Mouse (Mus musculus) kidney, postnatal 14 days (tissue): Measurements from ENCODE around the gene Gm20509.
"Not testable (repeated sequence)": the region's sequence is repeated elsewhere in the genome, so short reads cannot be mapped to it uniquely, and the experiment has no call there.

ENCODE experiments used
- DNase-seq: peaks from one replicate; pipeline ENCODE4 v3.0.0; 2022; ENCODE audit warnings: mixed read lengths

Gm20509 gene

DNA sequence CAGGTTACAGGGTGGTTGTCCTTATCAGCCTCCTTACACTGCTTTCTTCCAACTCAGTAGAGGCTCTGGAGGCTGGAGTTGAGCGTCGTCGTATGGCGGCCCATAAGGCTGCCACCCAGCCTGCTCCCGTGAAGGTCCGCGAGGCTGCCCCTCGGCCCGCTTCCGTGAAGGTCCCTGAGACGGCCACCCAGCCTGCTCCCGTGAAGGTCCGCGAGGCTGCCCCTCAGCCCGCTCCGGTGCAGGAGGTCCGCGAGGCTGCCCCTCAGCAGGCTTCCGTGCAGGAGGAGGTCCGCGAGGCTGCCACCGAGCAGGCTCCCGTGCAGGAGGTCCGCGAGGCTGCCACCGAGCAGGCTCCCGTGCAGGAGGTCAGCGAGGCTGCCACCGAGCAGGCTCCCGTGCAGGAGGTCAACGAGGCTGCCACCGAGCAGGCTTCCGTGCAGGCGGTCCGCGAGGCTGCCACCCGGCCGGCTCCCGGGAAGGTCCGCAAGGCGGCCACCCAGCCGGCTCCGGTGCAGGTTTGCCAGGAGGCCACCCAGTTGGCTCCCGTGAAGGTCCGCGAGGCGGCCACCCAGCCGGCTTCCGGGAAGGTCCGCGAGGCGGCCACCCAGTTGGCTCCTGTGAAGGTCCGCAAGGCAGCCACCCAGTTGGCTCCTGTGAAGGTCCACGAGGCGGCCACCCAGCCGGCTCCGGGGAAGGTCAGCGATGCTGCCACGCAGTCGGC lies 1.0 kb downstream of the Gm20509 start:
- DNase-seq, result peak; percentile 38

DNA sequence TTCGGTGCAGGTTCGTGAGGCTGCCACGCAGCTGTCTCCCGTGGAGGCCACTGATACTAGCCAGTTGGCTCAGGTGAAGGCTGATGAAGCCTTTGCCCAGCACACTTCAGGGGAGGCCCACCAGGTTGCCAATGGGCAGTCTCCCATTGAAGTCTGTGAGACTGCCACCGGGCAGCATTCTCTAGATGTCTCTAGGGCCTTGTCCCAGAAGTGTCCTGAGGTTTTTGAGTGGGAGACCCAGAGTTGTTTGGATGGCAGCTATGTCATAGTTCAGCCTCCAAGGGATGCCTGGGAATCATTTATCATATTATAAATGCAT lies 1.6 kb downstream of the Gm20509 start:
- no peak for DNase-seq

DNA sequence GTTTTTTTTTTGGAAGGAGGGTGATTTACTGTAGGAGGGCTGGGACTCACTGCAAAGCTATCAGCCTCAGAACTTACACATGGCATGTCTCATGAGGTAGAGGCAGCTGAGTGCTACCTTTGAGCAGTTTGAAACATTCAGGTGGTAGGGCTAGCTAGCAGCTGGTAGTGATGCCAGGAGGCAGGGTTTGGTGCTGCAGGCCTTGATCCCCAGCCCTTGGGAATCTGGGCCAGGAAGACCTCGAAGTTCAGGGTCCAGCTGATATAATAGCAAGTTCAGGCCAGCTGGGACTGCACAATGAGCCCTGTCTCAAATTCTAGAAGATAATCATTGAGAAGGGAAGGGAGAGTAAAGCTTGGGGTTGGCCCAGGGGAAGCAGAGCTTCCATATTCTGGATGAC lies 2.9 kb downstream of the Gm20509 start:
- no peak for DNase-seq

DNA sequence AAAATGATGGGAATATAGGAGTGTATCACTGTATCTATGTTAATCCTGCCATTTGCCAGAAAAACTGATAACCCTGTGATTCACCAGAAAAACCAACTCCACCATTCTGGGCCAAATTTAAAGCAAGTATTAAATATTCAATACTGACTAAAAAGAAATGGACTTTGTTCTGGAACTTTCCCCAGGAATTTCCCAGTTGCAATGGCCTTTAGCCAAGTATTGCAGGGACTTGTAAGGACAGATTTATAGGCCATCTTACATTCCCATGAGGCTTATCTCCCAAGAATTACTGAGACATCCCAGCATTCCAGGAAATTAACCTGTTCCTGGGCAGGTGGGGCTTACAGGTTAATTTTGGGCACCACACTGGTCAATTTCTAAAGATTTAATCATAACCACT lies 3.5 kb downstream of the Gm20509 start:
- DNase-seq, result peak; percentile 21

DNA sequence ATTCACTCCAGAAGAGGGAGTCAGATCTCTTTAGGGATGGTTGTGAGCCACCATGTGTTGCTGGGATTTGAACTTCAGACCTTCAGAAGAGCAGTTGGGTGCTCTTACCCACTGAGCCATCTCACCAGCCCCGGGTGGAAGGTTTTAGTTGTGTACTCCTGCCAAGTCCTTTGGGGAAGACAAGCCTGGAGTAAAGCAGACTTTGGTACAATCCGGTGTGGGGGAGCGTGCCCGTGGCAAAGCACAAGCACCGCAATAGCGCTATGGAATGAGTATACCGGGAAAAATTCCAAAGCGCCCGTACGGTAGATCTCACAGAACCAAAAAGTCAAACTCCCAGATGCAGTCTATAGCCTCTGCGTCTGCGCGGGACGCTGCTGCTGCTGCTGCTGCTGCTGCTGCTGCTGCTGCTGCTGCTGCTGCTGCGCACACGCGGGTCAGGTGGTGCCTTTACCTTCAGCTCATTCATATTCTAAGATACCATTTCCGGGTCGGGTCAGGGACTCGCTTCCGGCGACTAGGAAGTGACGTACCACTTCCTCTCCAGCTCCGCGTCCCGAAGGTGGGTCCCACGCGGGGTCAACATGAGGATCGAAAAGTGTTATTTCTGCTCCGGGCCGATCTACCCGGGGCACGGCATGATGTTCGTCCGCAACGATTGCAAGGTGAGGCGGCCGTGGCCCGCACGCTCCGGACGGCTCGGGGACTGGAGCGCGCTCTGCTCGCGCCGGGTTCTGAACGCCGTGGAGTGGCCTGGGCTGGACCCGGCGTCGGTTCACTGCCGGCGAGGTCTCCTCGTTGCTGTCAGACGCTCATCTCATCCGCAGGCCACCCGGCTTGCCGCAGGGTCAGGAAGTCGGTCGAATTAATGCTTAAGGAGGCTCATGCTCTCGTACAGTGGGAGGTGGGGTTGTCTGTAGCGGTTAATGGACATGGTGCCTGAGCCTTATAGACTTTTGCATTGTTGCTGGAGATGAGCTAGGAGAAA lies 10.9 kb downstream of the Gm20509 start, which contains the start of gene Rsl24d1:
Gene Rsl24d1, plus strand, starts transcription at position 508 of the 988 bp plus-strand sequence.
- peak; percentile 91 for DNase-seq

DNA sequence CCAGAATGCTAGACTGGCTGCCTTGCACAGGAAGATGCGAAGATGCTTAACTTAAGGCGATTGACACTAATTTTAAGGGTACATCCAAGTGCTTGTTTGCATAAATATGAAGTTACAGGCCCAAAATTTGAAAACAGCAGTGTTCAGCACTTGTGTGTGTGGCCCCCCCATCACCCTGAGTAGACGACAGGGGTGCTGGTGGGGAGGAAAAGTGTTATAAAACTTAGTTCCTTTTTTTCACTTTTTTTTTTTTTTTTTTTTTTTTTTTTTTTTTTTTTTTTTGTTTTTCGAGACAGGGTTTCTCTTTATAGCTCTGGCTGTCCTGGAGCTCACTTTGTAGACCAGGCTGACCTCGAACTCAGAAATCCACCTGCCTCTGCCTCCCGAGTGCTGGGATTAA lies 14.4 kb downstream of the Gm20509 start:
- not testable (repeated sequence) for DNase-seq

DNA sequence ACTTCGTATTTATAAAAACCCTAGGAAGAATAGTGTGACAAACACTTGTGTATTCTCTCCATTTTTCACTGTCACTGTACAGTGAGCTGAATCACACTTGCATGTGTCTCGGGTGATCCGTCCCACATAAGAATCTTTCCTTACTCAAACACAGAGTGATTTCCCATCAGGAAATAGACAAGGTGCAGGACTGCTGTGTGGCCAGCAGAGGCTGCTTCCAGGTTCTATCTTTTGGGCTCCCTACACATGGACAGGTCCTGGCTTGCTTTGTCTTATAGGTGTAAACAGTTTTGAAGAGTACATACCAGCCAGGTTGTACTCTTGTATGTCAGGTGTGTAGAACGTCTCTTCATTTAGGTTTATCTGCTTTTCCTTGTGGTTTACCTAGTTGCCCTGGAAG lies 15.7 kb downstream of the Gm20509 start:
- no peak for DNase-seq

DNA sequence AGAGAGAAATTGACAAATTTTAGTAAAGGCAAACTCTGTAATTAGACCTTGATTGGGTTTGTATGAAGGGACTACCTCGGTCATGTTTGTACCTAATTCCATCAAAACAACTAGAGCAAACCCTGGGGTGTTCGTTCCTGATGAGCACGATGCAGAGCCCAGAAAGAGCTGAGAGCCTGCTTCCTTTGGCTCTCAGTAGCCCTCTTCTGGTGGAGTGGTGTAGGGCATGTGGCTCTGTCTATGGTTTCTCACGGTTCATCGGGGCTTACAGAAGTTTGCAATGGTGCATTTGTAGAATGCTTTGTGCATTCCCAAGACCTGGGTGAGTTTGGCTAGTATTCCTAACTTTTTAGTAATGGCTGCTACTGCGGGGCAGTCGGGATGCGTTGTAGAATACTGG lies 19.5 kb downstream of the Gm20509 start:
- DNase-seq, result peak; percentile 14

DNA sequence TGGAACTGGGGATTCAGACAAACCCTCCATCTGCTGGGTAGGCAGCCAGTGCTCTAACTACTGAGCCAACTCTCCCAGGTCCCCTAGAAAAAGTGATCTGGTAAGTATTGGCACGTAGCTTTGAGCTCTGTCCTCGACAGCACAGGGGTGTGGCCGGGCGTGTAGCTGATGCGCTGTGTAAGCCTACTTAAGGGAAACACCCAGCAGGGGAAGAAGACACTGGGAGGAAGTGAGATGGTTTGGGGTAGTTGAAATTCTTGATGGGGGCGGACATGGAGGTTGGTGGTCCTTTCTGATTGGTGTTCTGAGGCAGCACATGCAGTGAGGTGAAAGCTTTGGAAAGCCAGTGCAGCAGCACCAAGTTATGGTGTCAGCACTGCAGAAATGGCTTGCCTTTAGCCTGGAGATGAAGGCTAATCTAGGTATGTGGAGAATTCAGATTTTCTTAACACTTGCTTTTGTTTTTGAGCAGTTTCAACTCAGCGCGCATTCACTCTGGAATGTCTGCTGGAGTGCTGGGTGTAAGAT lies 22.8 kb downstream of the Gm20509 start:
- DNase-seq, result no peak

DNA sequence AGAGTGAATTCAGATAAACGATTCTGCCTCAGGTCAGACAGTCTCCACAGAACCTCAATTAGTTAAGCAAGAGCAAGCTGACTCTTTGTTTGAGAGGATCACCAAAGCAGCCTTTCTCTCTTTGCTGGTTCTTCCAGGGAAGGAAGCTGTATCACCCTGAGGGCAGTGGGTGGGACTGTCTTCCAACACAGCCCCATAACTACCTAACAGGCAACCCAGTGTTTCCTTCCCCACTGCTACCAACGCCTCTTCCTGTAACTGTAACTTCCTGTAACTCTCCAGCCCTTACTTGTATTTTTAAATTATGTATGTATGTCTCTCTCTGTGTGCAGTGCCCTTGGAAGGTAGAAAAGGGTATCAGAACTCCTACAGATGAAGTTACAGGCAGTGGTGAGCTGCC lies 25.2 kb downstream of the Gm20509 start:
- DNase-seq, result no peak

DNA sequence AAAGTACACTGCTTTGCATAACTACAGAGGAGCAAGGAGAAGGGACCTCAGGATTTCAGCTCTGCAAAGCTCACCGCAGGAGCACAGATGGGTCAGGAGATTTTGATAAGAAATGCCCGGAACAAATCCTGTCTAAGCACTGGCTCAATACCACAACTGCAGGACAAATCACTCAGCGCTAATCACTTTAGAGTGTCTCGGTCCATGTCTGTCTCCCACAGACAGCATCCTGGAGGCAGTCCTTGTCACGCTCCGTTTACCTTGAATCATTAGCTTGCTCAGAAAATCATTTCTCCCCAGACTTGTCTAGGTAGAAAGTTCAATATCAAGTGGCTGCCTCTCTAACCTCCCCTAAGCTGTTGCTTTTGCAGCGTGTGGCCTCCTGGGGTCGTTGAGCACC lies 27.6 kb downstream of the Gm20509 start:
- DNase-seq, result no peak

DNA sequence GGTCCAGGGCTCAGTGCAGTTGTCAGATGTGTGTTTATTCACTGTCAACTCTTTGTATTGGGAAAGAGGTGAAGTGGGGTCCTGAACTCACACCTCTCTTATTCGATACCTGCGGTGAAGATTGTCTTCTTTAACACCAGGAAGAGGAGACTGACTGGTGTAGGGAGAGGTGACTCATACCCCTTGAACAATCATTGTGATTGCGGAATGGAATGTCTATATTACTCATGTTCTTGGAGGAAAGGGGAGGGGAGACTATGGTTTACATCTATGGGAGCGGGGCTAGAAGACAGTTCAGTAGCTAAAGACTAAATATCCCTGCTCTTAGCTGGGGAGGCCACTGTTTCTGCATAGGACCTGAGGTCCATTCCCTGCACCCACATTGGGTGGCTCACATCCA lies 28.3 kb downstream of the Gm20509 start:
- DNase-seq, result no peak

DNA sequence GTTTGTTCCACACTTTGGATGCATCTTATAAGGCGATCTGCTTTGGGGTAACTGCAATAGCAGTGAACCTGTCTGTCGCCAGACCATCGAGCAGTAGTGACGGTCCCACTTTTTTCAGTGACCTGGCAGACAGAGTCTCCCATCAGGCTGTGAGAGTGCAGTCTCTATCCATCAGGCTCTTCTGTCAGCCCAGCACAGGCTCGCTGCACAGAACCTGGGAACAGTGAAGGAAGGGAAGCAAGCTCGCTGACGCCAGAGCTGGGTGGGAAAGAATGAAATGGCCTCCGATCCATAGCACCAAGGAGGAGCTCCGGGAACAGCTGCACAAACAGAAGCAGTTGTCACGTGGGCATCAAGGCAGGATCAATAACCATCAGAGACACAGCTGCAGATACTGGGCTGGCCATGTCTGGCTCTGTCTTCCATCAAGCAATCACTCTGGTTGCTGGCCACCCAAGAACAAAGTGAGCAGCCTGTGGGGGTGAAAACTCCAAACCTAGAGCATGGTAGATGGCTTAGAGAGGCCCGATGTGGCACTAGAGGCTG lies 35.1 kb downstream of the Gm20509 start:
- DNase-seq, result no peak

DNA sequence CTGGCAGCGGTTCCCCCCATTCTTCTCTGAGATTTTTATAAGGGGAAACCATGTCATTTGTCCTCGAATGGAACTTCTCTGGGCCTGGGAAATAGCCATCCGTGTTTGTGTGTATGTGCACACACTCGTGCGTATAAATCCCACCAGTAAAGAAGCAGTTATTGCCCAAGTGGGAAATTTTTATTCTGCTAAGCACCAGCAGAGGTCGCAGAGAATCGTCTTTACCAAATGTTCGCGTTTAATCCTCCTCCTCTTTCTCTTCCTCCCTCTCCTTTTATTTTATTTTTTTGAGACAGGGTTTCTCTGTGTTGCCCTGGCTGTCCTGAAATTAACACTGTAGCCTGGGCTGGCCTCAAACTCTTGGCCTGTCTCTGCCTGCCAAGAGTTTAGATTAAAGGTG lies 52.1 kb downstream of the Gm20509 start:
- no peak for DNase-seq

DNA sequence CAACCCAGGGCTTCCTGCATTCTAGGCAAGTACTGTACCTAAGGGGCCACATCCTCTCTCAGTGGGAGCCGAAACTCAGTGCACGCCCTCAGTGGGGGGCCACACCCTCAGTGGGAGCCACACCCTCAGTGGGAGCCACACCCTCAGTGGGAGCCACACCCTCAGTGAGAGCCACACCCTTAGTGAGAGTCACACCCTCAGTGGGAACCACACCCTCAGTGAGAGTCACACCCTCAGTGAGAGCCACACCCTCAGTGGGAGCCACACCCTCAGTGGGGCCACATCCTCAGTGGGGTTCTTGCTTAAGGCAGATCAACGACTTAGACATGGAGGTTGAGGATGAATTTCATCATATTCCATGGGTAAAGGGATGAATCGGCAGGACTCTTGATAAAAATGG lies 55.7 kb downstream of the Gm20509 start:
- no peak for DNase-seq

DNA sequence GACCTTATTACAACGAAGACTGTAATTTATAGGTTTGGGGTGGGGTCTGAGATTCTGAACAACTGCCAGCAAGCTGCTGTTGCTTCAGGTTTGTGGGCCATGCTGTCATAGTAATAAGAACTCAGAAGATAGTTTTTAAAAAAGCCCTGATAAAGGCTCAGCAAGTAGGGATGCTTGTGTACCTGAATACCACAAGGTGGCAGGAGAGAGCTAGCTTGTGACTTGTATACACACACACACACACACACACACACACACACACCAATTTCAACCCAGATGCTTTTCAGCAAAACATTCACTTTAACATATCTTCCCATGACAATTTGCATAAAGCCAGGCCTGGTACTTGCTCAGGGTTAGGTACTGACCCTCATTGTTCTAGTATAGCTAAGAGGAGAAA lies 57.0 kb downstream of the Gm20509 start:
- DNase-seq, result peak; percentile 25

DNA sequence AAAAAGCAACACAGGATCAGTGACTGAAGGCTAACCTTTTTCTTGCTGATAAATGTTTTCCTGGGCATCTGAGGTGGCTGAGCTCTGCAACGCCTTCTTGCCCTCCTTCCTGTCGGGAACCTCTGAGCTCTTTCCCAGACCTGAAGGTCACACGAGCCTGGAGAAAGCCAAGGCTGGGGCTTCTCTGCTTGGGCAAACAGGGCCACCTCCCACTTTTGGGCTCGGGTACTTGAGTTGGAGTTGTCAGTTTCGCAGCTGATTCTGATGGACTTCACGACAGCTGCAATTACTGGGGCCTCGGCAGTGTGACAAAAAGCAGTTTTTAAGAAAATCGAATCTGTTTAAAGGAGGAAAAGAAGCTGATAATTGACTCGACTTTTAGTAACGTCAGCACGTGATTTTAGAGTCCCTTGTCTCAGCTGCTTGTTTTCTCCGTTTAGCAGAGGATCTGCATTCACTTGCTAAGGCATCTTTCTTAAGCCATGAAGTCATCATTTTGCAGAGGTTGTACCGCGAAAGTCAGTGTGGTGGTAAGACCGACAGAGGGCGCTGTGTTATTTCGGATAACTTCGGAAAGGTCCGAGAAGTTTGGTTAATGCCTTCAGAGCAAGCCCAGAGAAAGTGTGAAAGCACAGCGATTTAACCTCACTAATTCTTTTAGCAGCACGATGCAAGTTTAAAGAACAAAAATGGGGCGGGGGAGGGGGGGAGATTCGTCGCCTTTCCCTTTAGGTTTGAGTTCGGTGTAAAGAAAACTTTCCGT lies 60.5 kb downstream of the Gm20509 start:
- DNase-seq, result peak; percentile 80

DNA sequence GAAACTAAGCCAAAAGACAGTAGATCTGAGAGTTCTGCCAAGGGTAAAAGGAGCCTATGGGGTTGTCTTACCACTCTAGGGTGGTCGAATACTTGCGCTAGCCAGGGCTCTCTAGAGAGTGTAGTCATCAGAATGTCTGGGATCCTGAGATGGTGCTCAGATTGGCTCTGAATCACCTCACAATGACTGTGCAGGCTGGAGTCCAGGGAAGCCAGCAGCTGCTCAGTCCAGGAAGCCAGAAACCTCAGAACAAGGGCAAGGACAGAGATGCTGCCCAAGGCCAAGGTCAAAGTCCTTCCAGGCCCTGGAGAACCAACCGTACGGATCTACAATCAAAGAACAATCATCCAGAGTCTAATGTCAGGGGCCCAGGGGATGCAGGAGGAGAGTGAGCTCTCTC lies 63.4 kb downstream of the Gm20509 start:
- no peak for DNase-seq
